8 mouse cellular contexts compared by ENCODE assay signal in genomic region chr11:120045839-120046552, GRCm38 (mm10). TPM values are rescaled to one million over a fixed set of nuclear protein-coding genes. Genes with fewer than 3 reads are reported as not detected.
A peak's percentile ranks its signal among the peaks of the same experiment; 100 is the strongest.
DNase-seq lines count a peak whose midpoint lies in the region; ATAC-seq and TF ChIP-seq lines count a peak whose summit lies in the region.

No protein-coding gene starts in this region.

- H3K9me3 ChIP-seq in heart, embryonic 12.5 days (replicated peaks) = no peaks in the 10 kb centered on the region
- no peaks in the 10 kb centered on the region for H3K9me3 ChIP-seq in limb, embryonic 14.5 days (ENCODE audit: control insufficient read depth, low read length)

- TF ChIP-seq CTCF in liver, adult 2 months (IDR thresholded peaks at IDR 0.05; ENCODE audit: low read depth, low read length) = no peak

- H3K4me2 ChIP-seq in heart, embryonic 12.5 days = peak overlapping the region; percentile 92
- peak overlapping the region; percentile 93 for H3K4me2 ChIP-seq in limb, embryonic 14.5 days (replicated peaks; ENCODE audit: low read depth, low read length, severe bottlenecking)

- ATAC-seq in heart, embryonic 12.5 days (ENCODE audit: insufficient number of reproducible peaks, low FRiP score) = no peak
- ATAC-seq in limb, embryonic 14.5 days (ENCODE audit: low FRiP score, low read depth) = no peak
- ATAC-seq in megakaryocyte, adult 5-6 weeks (ENCODE audit: poor library complexity, severe bottlenecking) = no peak
- no peak for ATAC-seq in inflammation-experienced regulatory T-cells, adult 6 months

- WGBS in liver, adult 2 months = 52% methylated on average over 11 of the region's 11 CpGs
- 56% methylated on average over 11 of the region's 11 CpGs for WGBS in heart, embryonic 12.5 days
- 45% methylated on average over 11 of the region's 11 CpGs for WGBS in limb, embryonic 14.5 days

- peaks cover 5% of the 10 kb centered on the region; the same call in 1 of the 2 replicates for H3K27me3 ChIP-seq in liver, adult 2 months (ENCODE audit: control insufficient read depth, insufficient read depth, low read length)
- peaks cover 47% of the 10 kb centered on the region for H3K27me3 ChIP-seq in heart, embryonic 12.5 days (replicated peaks)
- H3K27me3 ChIP-seq in limb, embryonic 14.5 days (ENCODE audit: control insufficient read depth, insufficient read depth, low read length) = peaks cover 9% of the 10 kb centered on the region

- H3K4me3 ChIP-seq in liver, adult 2 months (ENCODE audit: insufficient read depth, low read depth, low read length) = peak overlapping the region; percentile 40; the same call in 1 of the 2 replicates
- peak overlapping the region; percentile 58; the same call in 1 of the 2 replicates for H3K4me3 ChIP-seq in heart, embryonic 12.5 days
- peak overlapping the region; percentile 66 for H3K4me3 ChIP-seq in limb, embryonic 14.5 days (replicated peaks; ENCODE audit: low read length)

- no peaks in the 10 kb centered on the region for H3K36me3 ChIP-seq in liver, adult 2 months (ENCODE audit: control insufficient read depth, insufficient read depth, low read length)
- H3K36me3 ChIP-seq in heart, embryonic 12.5 days = no peaks in the 10 kb centered on the region
- H3K36me3 ChIP-seq in limb, embryonic 14.5 days (ENCODE audit: control insufficient read depth, insufficient read depth, low read length) = no peaks in the 10 kb centered on the region

- no peaks in the 10 kb centered on the region for H3K79me2 ChIP-seq in liver, adult 2 months (ENCODE audit: control insufficient read depth, insufficient read depth, low read length)

- DNase-seq in liver, adult 2 months (ENCODE audit: extremely low read depth, low read depth, low spot score) = no peak
- no peak for DNase-seq in liver
- peak; percentile 73 to 80 for DNase-seq in cerebellum, postnatal 25 days
- no peak for DNase-seq in limb, embryonic 14.5 days (ENCODE audit: low spot score)
- no peak for DNase-seq in urinary bladder, postnatal 10 days (ENCODE audit: low spot score)

- no peak for TF ChIP-seq POLR2A in liver, adult 2 months (IDR thresholded peaks at IDR 0.05; ENCODE audit: extremely low read depth, insufficient read depth, low read length)
- TF ChIP-seq POLR2A in limb, embryonic 14.5 days (IDR thresholded peaks at IDR 0.05; ENCODE audit: borderline replicate concordance, extremely low read depth, insufficient read depth, insufficient read length) = no peak

- H3K27ac ChIP-seq in liver, adult 2 months (replicated peaks; ENCODE audit: insufficient read depth, low read depth, low read length) = no peak overlapping the region
- H3K27ac ChIP-seq in heart, embryonic 12.5 days (ENCODE audit: poor library complexity, severe bottlenecking) = no peak overlapping the region
- H3K27ac ChIP-seq in limb, embryonic 14.5 days (replicated peaks; ENCODE audit: low read depth, low read length) = no peak overlapping the region

- peaks cover 3% of the 10 kb centered on the region; the same call in 1 of the 2 replicates for H3K4me1 ChIP-seq in liver, adult 2 months (ENCODE audit: control insufficient read depth, insufficient read depth, low read length)
- peaks cover 36% of the 10 kb centered on the region for H3K4me1 ChIP-seq in heart, embryonic 12.5 days (replicated peaks)
- H3K4me1 ChIP-seq in limb, embryonic 14.5 days (ENCODE audit: control insufficient read depth, insufficient read depth, low read length) = peaks cover 26% of the 10 kb centered on the region

- H3K9ac ChIP-seq in liver, adult 2 months (ENCODE audit: low read depth, low read length) = peak overlapping the region; percentile 16; the same call in 1 of the 2 replicates
- H3K9ac ChIP-seq in heart, embryonic 12.5 days = no peak overlapping the region
- H3K9ac ChIP-seq in limb, embryonic 14.5 days (ENCODE audit: low read depth, low read length, severe bottlenecking) = peak overlapping the region; percentile 74

RNA-seq across cellular contexts. Expression of gene Aatk, which starts 1.0 kb away (rescaled TPM):
- 1.0 and 1.2 TPM in 2 replicates for total RNA-seq in liver, adult 2 months (2014; rRNA removed)
- 2.0 and 2.6 TPM in 2 replicates for polyA plus RNA-seq in liver, adult 2 months (2012; rRNA removed)
- 0.63 and 0.92 TPM in 2 replicates for polyA plus RNA-seq in heart, embryonic 12.5 days (2016; fragmentation: Nextera tagmentation; extraction: Ambion mirVana)
- 14.8 and 19.0 TPM in 2 replicates for polyA plus RNA-seq in limb, embryonic 14.5 days (2012; rRNA removed)
- polyA plus RNA-seq in limb, embryonic 14.5 days (2014; fragmentation: Nextera tagmentation; extraction: Ambion mirVana) = 5.9 and 8.1 TPM in 2 replicates
- 3.4 and 5.7 TPM in 2 replicates for total RNA-seq in megakaryocyte, adult 5-6 weeks (2015)
- 4.4 and 5.2 TPM in 2 replicates for total RNA-seq in megakaryocyte, adult 5-6 weeks (2017)
- not detected for polyA plus RNA-seq in inflammation-experienced regulatory T-cells, adult 6 months (2017; shearing (Covaris generic))

RNA-seq across cellular contexts. Expression of gene Cep131, which starts 40.6 kb away (rescaled TPM):
- total RNA-seq in liver, adult 2 months (2014; rRNA removed) = 1.9 and 2.2 TPM in 2 replicates
- polyA plus RNA-seq in liver, adult 2 months (2012; rRNA removed) = 2.3 and 2.8 TPM in 2 replicates
- polyA plus RNA-seq in heart, embryonic 12.5 days (2016; fragmentation: Nextera tagmentation; extraction: Ambion mirVana) = 18.7 and 19.2 TPM in 2 replicates
- polyA plus RNA-seq in limb, embryonic 14.5 days (2012; rRNA removed) = 26.6 and 31.7 TPM in 2 replicates
- polyA plus RNA-seq in limb, embryonic 14.5 days (2014; fragmentation: Nextera tagmentation; extraction: Ambion mirVana) = 23.3 and 23.8 TPM in 2 replicates
- 5.2 and 5.8 TPM in 2 replicates for total RNA-seq in megakaryocyte, adult 5-6 weeks (2015)
- total RNA-seq in megakaryocyte, adult 5-6 weeks (2017) = 9.3 and 16.3 TPM in 2 replicates
- under 1 TPM; 0.28 to 0.48 (median 0.29) TPM for polyA plus RNA-seq in inflammation-experienced regulatory T-cells, adult 6 months (2017; shearing (Covaris generic))

RNA-seq across cellular contexts. Expression of gene Tepsin, which starts 52.5 kb away (rescaled TPM):
- total RNA-seq in liver, adult 2 months (2014; rRNA removed) = 4.6 and 7.4 TPM in 2 replicates
- polyA plus RNA-seq in liver, adult 2 months (2012; rRNA removed) = 16.5 and 24.9 TPM in 2 replicates
- 15.5 and 16.8 TPM in 2 replicates for polyA plus RNA-seq in heart, embryonic 12.5 days (2016; fragmentation: Nextera tagmentation; extraction: Ambion mirVana)
- polyA plus RNA-seq in limb, embryonic 14.5 days (2012; rRNA removed) = 50.4 and 61.9 TPM in 2 replicates
- polyA plus RNA-seq in limb, embryonic 14.5 days (2014; fragmentation: Nextera tagmentation; extraction: Ambion mirVana) = 14.8 and 17.1 TPM in 2 replicates
- 13.4 and 14.3 TPM in 2 replicates for total RNA-seq in megakaryocyte, adult 5-6 weeks (2015)
- total RNA-seq in megakaryocyte, adult 5-6 weeks (2017) = 14.8 and 18.8 TPM in 2 replicates
- polyA plus RNA-seq in inflammation-experienced regulatory T-cells, adult 6 months (2017; shearing (Covaris generic)) = 10 to 100 TPM in 1 of 3 experiments, 1 to 10 TPM in 2; 8.1 to 12.5 (median 9.3) TPM

RNA-seq across cellular contexts. Expression of gene Ndufaf8, which starts 52.7 kb away (rescaled TPM):
- 13.7 and 19.9 TPM in 2 replicates for total RNA-seq in liver, adult 2 months (2014; rRNA removed)
- polyA plus RNA-seq in liver, adult 2 months (2012; rRNA removed) = 55.4 and 59.8 TPM in 2 replicates
- 73.9 and 79.2 TPM in 2 replicates for polyA plus RNA-seq in heart, embryonic 12.5 days (2016; fragmentation: Nextera tagmentation; extraction: Ambion mirVana)
- polyA plus RNA-seq in limb, embryonic 14.5 days (2012; rRNA removed) = 33.9 and 40.0 TPM in 2 replicates
- 81.2 and 85.2 TPM in 2 replicates for polyA plus RNA-seq in limb, embryonic 14.5 days (2014; fragmentation: Nextera tagmentation; extraction: Ambion mirVana)
- 9.6 and 21.6 TPM in 2 replicates for total RNA-seq in megakaryocyte, adult 5-6 weeks (2015)
- 11.7 and 16.2 TPM in 2 replicates for total RNA-seq in megakaryocyte, adult 5-6 weeks (2017)
- 10 to 100 TPM; 88.3 to 98.3 (median 92.6) TPM for polyA plus RNA-seq in inflammation-experienced regulatory T-cells, adult 6 months (2017; shearing (Covaris generic))

Comparison
In these comparisons a context has a peak if more than half of its experiments do, and no peak if none do; other contexts are left out.
1. DNase-seq: peak in cerebellum, postnatal 25 days (2 of 2); none in liver, adult 2 months (single experiment), liver (single experiment), limb, embryonic 14.5 days (single experiment) and urinary bladder, postnatal 10 days (single experiment).
2. Peak in every context shown above with its lines, with median percentiles within 50 percentile points of each other: H3K4me3 ChIP-seq.